Mouse (Mus musculus) activated CD4-positive, CD25-positive, alpha-beta regulatory T cell, adult 4 months (primary cell): Measurements from ENCODE around the gene Asphd1. TPM values are rescaled to one million over a fixed set of nuclear protein-coding genes. Genes with fewer than 3 reads are reported as not detected.

Experiments
- ATAC-seq: one replicate; pipeline ENCODE4 v1.8.0; 2017
- polyA plus RNA-seq, 2 experiments: library from polyadenylated mRNA; unstranded; fragments of 100-300 nt; shearing (Covaris generic); gene quantifications; one replicate each; pipeline ENCODE4 v1.2.1; 2017

The Asphd1 gene
- polyA plus RNA-seq, 2 experiments from 2014 or later: 0.46 TPM; not detected in 1

DNA sequence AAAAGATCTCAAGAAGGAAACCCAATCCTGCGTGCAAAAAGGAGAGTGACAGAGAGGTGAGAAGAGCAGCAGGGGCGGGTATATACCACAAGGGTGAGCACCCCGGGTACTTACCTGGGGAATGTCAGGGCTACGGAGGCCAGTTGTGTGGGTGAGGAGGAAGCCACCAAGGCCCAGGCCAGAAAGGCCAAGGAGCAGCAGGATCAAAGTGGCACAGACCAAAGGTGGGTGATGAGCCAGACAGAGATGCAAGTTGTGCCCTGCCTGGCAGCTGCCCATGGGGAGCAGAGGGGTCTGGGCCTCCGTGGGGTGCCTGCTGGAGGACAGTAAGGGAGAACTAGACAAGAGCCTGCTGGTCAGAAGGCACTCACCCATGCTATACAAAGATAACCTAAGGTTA is 52.5 kb downstream of the Asphd1 start:
- ATAC-seq: no peak

Other genes with a start within 250 kb of the Asphd1 start
- gene Coro1a, start 241.8 kb downstream of the Asphd1 start, polyA plus RNA-seq: 1,000 to 10,000 TPM; 2,153 to 2,681 TPM
- 10 to 100 TPM; 12.7 to 22.3 TPM for gene Mapk3, start 190.0 kb downstream of the Asphd1 start, polyA plus RNA-seq
- gene Gdpd3, start 183.2 kb downstream of the Asphd1 start, polyA plus RNA-seq: 100 to 1,000 TPM; 144 to 253 TPM
- 100 to 1,000 TPM; 101 to 105 TPM for gene Ypel3, start 172.6 kb downstream of the Asphd1 start, polyA plus RNA-seq
- 1 to 10 TPM; 2.7 to 2.8 TPM for gene Tbx6, start 168.1 kb downstream of the Asphd1 start, polyA plus RNA-seq
- gene Ppp4c, start 157.1 kb downstream of the Asphd1 start, polyA plus RNA-seq: 100 to 1,000 TPM; 133 to 149 TPM
- gene Fam57b, start 151.9 kb downstream of the Asphd1 start, polyA plus RNA-seq: not detected
- gene 4930451I11Rik, start 117.9 kb downstream of the Asphd1 start, polyA plus RNA-seq: not detected
- gene Doc2a, start 102.2 kb downstream of the Asphd1 start, polyA plus RNA-seq: not detected
- gene Hirip3, start 87.6 kb downstream of the Asphd1 start, polyA plus RNA-seq: 10 to 100 TPM; 10.5 to 18.4 TPM
- 10 to 100 TPM; 54.8 to 82.2 TPM for gene Ino80e, start 87.2 kb downstream of the Asphd1 start, polyA plus RNA-seq
- 10 to 100 TPM; 16.8 to 19.5 TPM for gene Taok2, start 64.9 kb downstream of the Asphd1 start, polyA plus RNA-seq
- gene Tmem219, start 26.7 kb downstream of the Asphd1 start, polyA plus RNA-seq: 10 to 100 TPM; 43.7 to 56.1 TPM
- gene Kctd13, start 20.7 kb downstream of the Asphd1 start, polyA plus RNA-seq: 1 to 10 TPM; 7.7 to 8.4 TPM
- gene Sez6l2, start 981 bp upstream of the Asphd1 start, polyA plus RNA-seq: under 1 TPM; 0.17 to 0.58 TPM
- 100 to 1,000 TPM; 119 to 136 TPM for gene Cdipt, start 26.3 kb upstream of the Asphd1 start, polyA plus RNA-seq
- gene Cdiptos, start 26.5 kb upstream of the Asphd1 start, polyA plus RNA-seq: 1 to 10 TPM in 1 of 2 experiments, under 1 TPM in 1; 0.37 to 1.5 TPM
- 10 to 100 TPM; 12.5 to 18.3 TPM for gene Mvp, start 65.0 kb upstream of the Asphd1 start, polyA plus RNA-seq
- not detected for gene Pagr1b, start 66.9 kb upstream of the Asphd1 start, polyA plus RNA-seq
- gene Pagr1a, start 67.8 kb upstream of the Asphd1 start, polyA plus RNA-seq: 10 to 100 TPM; 39.6 to 56.7 TPM
- gene Gm42742, start 71.5 kb upstream of the Asphd1 start, polyA plus RNA-seq: 10 to 100 TPM; 26.4 to 31.8 TPM
- 1 to 10 TPM in 1 of 2 experiments, not detected in 1; 2.1 TPM for gene Prrt2, start 71.6 kb upstream of the Asphd1 start, polyA plus RNA-seq
- 10 to 100 TPM; 19.0 to 19.1 TPM for gene Maz, start 77.5 kb upstream of the Asphd1 start, polyA plus RNA-seq
- gene Kif22, start 92.9 kb upstream of the Asphd1 start, polyA plus RNA-seq: 10 to 100 TPM; 38.7 to 48.2 TPM
- not detected for gene Zg16, start 137.7 kb upstream of the Asphd1 start, polyA plus RNA-seq
- 100 to 1,000 TPM; 258 to 336 TPM for gene AI467606, start 141.8 kb upstream of the Asphd1 start, polyA plus RNA-seq
- 10 to 100 TPM in 1 of 2 experiments, 1 to 10 TPM in 1; 9.2 to 11.7 TPM for gene Qprt, start 172.6 kb upstream of the Asphd1 start, polyA plus RNA-seq
- 100 to 1,000 TPM; 157 to 159 TPM for gene Spn, start 188.2 kb upstream of the Asphd1 start, polyA plus RNA-seq
- gene Cd2bp2, start 246.5 kb upstream of the Asphd1 start, polyA plus RNA-seq: 10 to 100 TPM; 38.9 to 50.5 TPM